In genomic region chr7:80294764-80295648, GRCm38 (mm10) we compare ENCODE assay signal across 8 mouse cellular contexts. TPM values are rescaled to one million over a fixed set of nuclear protein-coding genes. Genes with fewer than 3 reads are reported as not detected.
DNase-seq lines count a peak whose midpoint lies in the region; ATAC-seq lines count a peak whose summit lies in the region.

No protein-coding gene starts in this region.

- H3K4me3 ChIP-seq in forebrain, embryonic 13.5 days, result peak overlapping the region; percentile 86
- H3K4me3 ChIP-seq in limb, embryonic 15.5 days, result peak overlapping the region; percentile 74
- peak overlapping the region; percentile 87 for H3K4me3 ChIP-seq in stomach, embryonic 15.5 days (replicated peaks)

- peaks cover 28% of the 10 kb centered on the region for H3K4me1 ChIP-seq in forebrain, embryonic 13.5 days
- peaks cover 11% of the 10 kb centered on the region; the same call in 1 of the 2 replicates for H3K4me1 ChIP-seq in limb, embryonic 15.5 days
- 0 out of 2 replicates have a peak, but pooled peaks cover 12% of the 10 kb centered on the region for H3K4me1 ChIP-seq in stomach, embryonic 15.5 days

- H3K27ac ChIP-seq in forebrain, embryonic 13.5 days, result peak overlapping the region; percentile 66
- peak overlapping the region; percentile 82 for H3K27ac ChIP-seq in limb, embryonic 15.5 days
- peak overlapping the region; percentile 87 for H3K27ac ChIP-seq in stomach, embryonic 15.5 days

- peak overlapping the region; percentile 86 for H3K9ac ChIP-seq in forebrain, embryonic 13.5 days
- peak overlapping the region; percentile 39 for H3K9ac ChIP-seq in limb, embryonic 15.5 days
- peak overlapping the region; percentile 78 for H3K9ac ChIP-seq in stomach, embryonic 15.5 days

- ATAC-seq in forebrain, embryonic 13.5 days, result peak; percentile 57
- ATAC-seq in limb, embryonic 15.5 days (ENCODE audit: insufficient number of reproducible peaks, low FRiP score, low TSS enrichment, low read depth), result peak; percentile 28; the same call in 1 of the 2 replicates
- ATAC-seq in stomach, embryonic 15.5 days (ENCODE audit: insufficient read depth, low FRiP score, low read depth), result peak; percentile 44

- DNase-seq in kidney, adult 9 months, result peak; percentile 11
- DNase-seq in kidney, postnatal 10 days, result no peak
- peak; percentile 41 for DNase-seq in MEL-GATA-1-ER (ENCODE audit: extremely low read depth, low read depth)
- DNase-seq in adrenal gland, postnatal 4 days (ENCODE audit: low spot score in 2 of 2), result no peak
- DNase-seq in layer of hippocampus, postnatal 25 days (ENCODE audit: extremely low spot score in 1 of 2, low spot score in 1 of 2), result no peak

- 9% methylated on average over 37 of the region's 37 CpGs for WGBS in forebrain, embryonic 13.5 days
- 8% methylated on average over 37 of the region's 37 CpGs for WGBS in limb, embryonic 15.5 days
- WGBS in stomach, embryonic 15.5 days, result 7% methylated on average over 37 of the region's 37 CpGs

- H3K4me2 ChIP-seq in forebrain, embryonic 13.5 days, result peak overlapping the region; percentile 86
- peak overlapping the region; percentile 75 for H3K4me2 ChIP-seq in limb, embryonic 15.5 days
- peak overlapping the region; percentile 78 for H3K4me2 ChIP-seq in stomach, embryonic 15.5 days

- H3K27me3 ChIP-seq in forebrain, embryonic 13.5 days, result no peaks in the 10 kb centered on the region
- H3K27me3 ChIP-seq in limb, embryonic 15.5 days, result no peaks in the 10 kb centered on the region
- H3K27me3 ChIP-seq in stomach, embryonic 15.5 days (replicated peaks), result no peaks in the 10 kb centered on the region

- peaks cover 20% of the 10 kb centered on the region for H3K36me3 ChIP-seq in forebrain, embryonic 13.5 days (ENCODE audit: poor library complexity, severe bottlenecking)
- peaks cover 11% of the 10 kb centered on the region for H3K36me3 ChIP-seq in limb, embryonic 15.5 days
- 0 out of 2 replicates have a peak, but pooled peaks cover 3% of the 10 kb centered on the region for H3K36me3 ChIP-seq in stomach, embryonic 15.5 days

- H3K9me3 ChIP-seq in forebrain, embryonic 13.5 days (replicated peaks), result no peaks in the 10 kb centered on the region
- no peaks in the 10 kb centered on the region for H3K9me3 ChIP-seq in limb, embryonic 15.5 days
- no peaks in the 10 kb centered on the region for H3K9me3 ChIP-seq in stomach, embryonic 15.5 days

RNA-seq across cellular contexts. Expression of gene Prc1, which starts 0.8 kb away (rescaled TPM):
- 166 and 178 TPM in 2 replicates for polyA plus RNA-seq in forebrain, embryonic 13.5 days (2015; fragmentation: Nextera tagmentation; extraction: Ambion mirVana)
- polyA plus RNA-seq in limb, embryonic 15.5 days (2015; fragmentation: Nextera tagmentation; extraction: Ambion mirVana), result 103 and 116 TPM in 2 replicates
- 139 and 142 TPM in 2 replicates for polyA plus RNA-seq in stomach, embryonic 15.5 days (2015; fragmentation: Nextera tagmentation; extraction: Ambion mirVana)
- 10 to 100 TPM; 54.3 to 63.7 TPM for total RNA-seq in adrenal gland, postnatal 4 days (2021)
- total RNA-seq in layer of hippocampus, postnatal 25 days (2021), result 1 to 10 TPM; 2.2 to 2.7 TPM

RNA-seq across cellular contexts. Expression of gene Vps33b, which starts 25.6 kb away (rescaled TPM):
- 14.1 and 17.2 TPM in 2 replicates for polyA plus RNA-seq in forebrain, embryonic 13.5 days (2015; fragmentation: Nextera tagmentation; extraction: Ambion mirVana)
- 11.8 and 12.3 TPM in 2 replicates for polyA plus RNA-seq in limb, embryonic 15.5 days (2015; fragmentation: Nextera tagmentation; extraction: Ambion mirVana)
- polyA plus RNA-seq in stomach, embryonic 15.5 days (2015; fragmentation: Nextera tagmentation; extraction: Ambion mirVana), result 12.9 and 15.6 TPM in 2 replicates
- total RNA-seq in adrenal gland, postnatal 4 days (2021), result 10 to 100 TPM; 20.1 to 22.9 TPM
- total RNA-seq in layer of hippocampus, postnatal 25 days (2021), result 10 to 100 TPM; 19.3 to 23.6 TPM

RNA-seq across cellular contexts. Expression of gene Rccd1, which starts 29.2 kb away (rescaled TPM):
- 16.2 and 18.7 TPM in 2 replicates for polyA plus RNA-seq in forebrain, embryonic 13.5 days (2015; fragmentation: Nextera tagmentation; extraction: Ambion mirVana)
- 8.0 and 9.5 TPM in 2 replicates for polyA plus RNA-seq in limb, embryonic 15.5 days (2015; fragmentation: Nextera tagmentation; extraction: Ambion mirVana)
- polyA plus RNA-seq in stomach, embryonic 15.5 days (2015; fragmentation: Nextera tagmentation; extraction: Ambion mirVana), result 10.0 and 13.8 TPM in 2 replicates
- total RNA-seq in adrenal gland, postnatal 4 days (2021), result 10 to 100 TPM; 15.8 to 20.5 TPM
- 10 to 100 TPM; 13.6 to 15.4 TPM for total RNA-seq in layer of hippocampus, postnatal 25 days (2021)

RNA-seq across cellular contexts. Expression of gene Ngrn, which starts 34.0 kb away (rescaled TPM):
- polyA plus RNA-seq in forebrain, embryonic 13.5 days (2015; fragmentation: Nextera tagmentation; extraction: Ambion mirVana), result 56.3 and 57.7 TPM in 2 replicates
- 48.7 and 49.2 TPM in 2 replicates for polyA plus RNA-seq in limb, embryonic 15.5 days (2015; fragmentation: Nextera tagmentation; extraction: Ambion mirVana)
- polyA plus RNA-seq in stomach, embryonic 15.5 days (2015; fragmentation: Nextera tagmentation; extraction: Ambion mirVana), result 47.3 and 52.0 TPM in 2 replicates
- total RNA-seq in adrenal gland, postnatal 4 days (2021), result 10 to 100 TPM; 52.0 to 58.2 TPM
- 10 to 100 TPM; 40.0 to 44.4 TPM for total RNA-seq in layer of hippocampus, postnatal 25 days (2021)

RNA-seq across cellular contexts. Expression of gene Unc45a, which starts 45.8 kb away (rescaled TPM):
- polyA plus RNA-seq in forebrain, embryonic 13.5 days (2015; fragmentation: Nextera tagmentation; extraction: Ambion mirVana), result 40.8 and 46.2 TPM in 2 replicates
- polyA plus RNA-seq in limb, embryonic 15.5 days (2015; fragmentation: Nextera tagmentation; extraction: Ambion mirVana), result 51.4 and 51.7 TPM in 2 replicates
- 35.5 and 38.3 TPM in 2 replicates for polyA plus RNA-seq in stomach, embryonic 15.5 days (2015; fragmentation: Nextera tagmentation; extraction: Ambion mirVana)
- total RNA-seq in adrenal gland, postnatal 4 days (2021), result 10 to 100 TPM; 43.6 to 53.5 TPM
- 10 to 100 TPM; 34.9 to 41.5 TPM for total RNA-seq in layer of hippocampus, postnatal 25 days (2021)

Comparison
In these comparisons a context has a peak if more than half of its experiments do, and no peak if none do; other contexts are left out.
1. DNase-seq: peak in kidney, adult 9 months (single experiment) and MEL-GATA-1-ER (single experiment); none in kidney, postnatal 10 days (single experiment), adrenal gland, postnatal 4 days (0 of 2) and layer of hippocampus, postnatal 25 days (0 of 2).
2. Peak in every context shown above with its lines, with median percentiles within 50 percentile points of each other: ATAC-seq, H3K27ac ChIP-seq, H3K4me2 ChIP-seq, H3K4me3 ChIP-seq and H3K9ac ChIP-seq.